Mouse (Mus musculus): Measurements from ENCODE around the gene Lrrtm4. TPM values are rescaled to one million over a fixed set of nuclear protein-coding genes. Genes with fewer than 3 reads are reported as not detected.

The Lrrtm4 gene
- polyA plus RNA-seq (2014; fragmentation: Nextera tagmentation; extraction: Ambion mirVana) = 3.7 and 5.1 TPM in 2 replicates

GRCm38 (mm10) chr6:80018765-80019164, at the start of gene Lrrtm4:
Gene Lrrtm4 (plus strand): TSS chr6:80018877.
- Histone ChIP-seq H3K9ac (ENCODE audit: low read depth, low read length) (peak within 1 kb of the TSS; percentile 37; the same call in 1 of the 2 replicates), H3K4me2 (replicated peaks; ENCODE audit: low read depth, low read length) (peak within 1 kb of the TSS; percentile 66), H3K27ac (ENCODE audit: low read depth, low read length) (no peak within 1 kb of the TSS), H3K4me1 (replicated peaks; ENCODE audit: control insufficient read depth, insufficient read depth, low read length) (no peaks in the 10 kb centered on the region), H3K4me3 (ENCODE audit: low read depth, low read length) (peak within 1 kb of the TSS; percentile 40), H3K27me3 (ENCODE audit: control insufficient read depth, insufficient read depth, low read length) (no peaks in the 10 kb centered on the region), H3K36me3 (ENCODE audit: control insufficient read depth, insufficient read depth, low read length) (no peaks in the 10 kb centered on the region), H3K9me3 (ENCODE audit: control insufficient read depth, low read length) (no peaks in the 10 kb centered on the region)
- 12% methylated on average over 6 of the region's 6 CpGs for WGBS
- DNase-seq (ENCODE audit: low spot score) = peak; percentile 49
- ATAC-seq (ENCODE audit: low FRiP score) = peak; percentile 85

GRCm38 (mm10) chr6:80019189-80019860, 648 bp downstream of the Lrrtm4 start:
- Histone ChIP-seq H3K4me2 (replicated peaks; ENCODE audit: low read depth, low read length) (peak overlapping the region; percentile 66), H3K36me3 (ENCODE audit: control insufficient read depth, insufficient read depth, low read length) (no peaks in the 10 kb centered on the region), H3K9me3 (ENCODE audit: control insufficient read depth, low read length) (no peaks in the 10 kb centered on the region), H3K4me1 (replicated peaks; ENCODE audit: control insufficient read depth, insufficient read depth, low read length) (no peaks in the 10 kb centered on the region), H3K9ac (ENCODE audit: low read depth, low read length) (peak overlapping the region; percentile 37; the same call in 1 of the 2 replicates), H3K27ac (ENCODE audit: low read depth, low read length) (no peak overlapping the region), H3K27me3 (ENCODE audit: control insufficient read depth, insufficient read depth, low read length) (no peaks in the 10 kb centered on the region), H3K4me3 (ENCODE audit: low read depth, low read length) (peak overlapping the region; percentile 40)
- 4% methylated on average over 14 of the region's 14 CpGs for WGBS
- peak; percentile 38 for DNase-seq (ENCODE audit: low spot score)
- peak; percentile 61 for ATAC-seq (ENCODE audit: low FRiP score)

GRCm38 (mm10) chr6:80019861-80020230, 1.2 kb downstream of the Lrrtm4 start:
- DNase-seq (ENCODE audit: low spot score) (peak; percentile 36), ATAC-seq (ENCODE audit: low FRiP score) (0 out of 2 replicates have a peak, but pooled peaks have one; percentile 30)
- Histone ChIP-seq H3K4me1 (replicated peaks; ENCODE audit: control insufficient read depth, insufficient read depth, low read length) (no peaks in the 10 kb centered on the region), H3K27me3 (ENCODE audit: control insufficient read depth, insufficient read depth, low read length) (no peaks in the 10 kb centered on the region), H3K4me2 (replicated peaks; ENCODE audit: low read depth, low read length) (peak overlapping the region; percentile 66), H3K9me3 (ENCODE audit: control insufficient read depth, low read length) (no peaks in the 10 kb centered on the region), H3K27ac (ENCODE audit: low read depth, low read length) (no peak overlapping the region), H3K36me3 (ENCODE audit: control insufficient read depth, insufficient read depth, low read length) (no peaks in the 10 kb centered on the region), H3K9ac (ENCODE audit: low read depth, low read length) (peak overlapping the region; percentile 31), H3K4me3 (ENCODE audit: low read depth, low read length) (peak overlapping the region; percentile 40)
- 11% methylated on average over 10 of the region's 10 CpGs for WGBS

GRCm38 (mm10) chr6:80056849-80057248, 38.2 kb downstream of the Lrrtm4 start:
- no peak overlapping the region for H3K4me2 ChIP-seq (replicated peaks; ENCODE audit: low read depth, low read length)

GRCm38 (mm10) chr6:80078001-80078400, 59.3 kb downstream of the Lrrtm4 start:
- no peak for ATAC-seq (ENCODE audit: low FRiP score)

More at GRCm38 (mm10) chr6:80056849-80057248, 38.2 kb downstream of the Lrrtm4 start:
- Histone ChIP-seq H3K36me3 (ENCODE audit: control insufficient read depth, insufficient read depth, low read length) (no peaks in the 10 kb centered on the region), H3K27ac (ENCODE audit: low read depth, low read length) (no peak overlapping the region), H3K27me3 (ENCODE audit: control insufficient read depth, insufficient read depth, low read length) (no peaks in the 10 kb centered on the region), H3K9me3 (ENCODE audit: control insufficient read depth, low read length) (no peaks in the 10 kb centered on the region), H3K4me1 (replicated peaks; ENCODE audit: control insufficient read depth, insufficient read depth, low read length) (no peaks in the 10 kb centered on the region), H3K9ac (ENCODE audit: low read depth, low read length) (no peak overlapping the region), H3K4me3 (ENCODE audit: low read depth, low read length) (no peak overlapping the region)
- ATAC-seq (ENCODE audit: low FRiP score) (no peak), DNase-seq (ENCODE audit: low spot score) (no peak)

GRCm38 (mm10) chr6:80079290-80079689, 60.6 kb downstream of the Lrrtm4 start:
- Histone ChIP-seq H3K36me3 (ENCODE audit: control insufficient read depth, insufficient read depth, low read length) (no peaks in the 10 kb centered on the region), H3K4me2 (replicated peaks; ENCODE audit: low read depth, low read length) (no peak overlapping the region), H3K27me3 (ENCODE audit: control insufficient read depth, insufficient read depth, low read length) (no peaks in the 10 kb centered on the region), H3K9me3 (ENCODE audit: control insufficient read depth, low read length) (no peaks in the 10 kb centered on the region), H3K9ac (ENCODE audit: low read depth, low read length) (no peak overlapping the region), H3K27ac (ENCODE audit: low read depth, low read length) (no peak overlapping the region), H3K4me1 (replicated peaks; ENCODE audit: control insufficient read depth, insufficient read depth, low read length) (no peaks in the 10 kb centered on the region), H3K4me3 (ENCODE audit: low read depth, low read length) (no peak overlapping the region)
- ATAC-seq (ENCODE audit: low FRiP score) (no peak), DNase-seq (ENCODE audit: low spot score) (no peak)
- 89% methylated on average over 6 of the region's 6 CpGs for WGBS

More at GRCm38 (mm10) chr6:80078001-80078400, 59.3 kb downstream of the Lrrtm4 start:
- Histone ChIP-seq H3K9me3 (ENCODE audit: control insufficient read depth, low read length) (no peaks in the 10 kb centered on the region), H3K4me1 (replicated peaks; ENCODE audit: control insufficient read depth, insufficient read depth, low read length) (no peaks in the 10 kb centered on the region), H3K4me2 (replicated peaks; ENCODE audit: low read depth, low read length) (no peak overlapping the region), H3K27ac (ENCODE audit: low read depth, low read length) (no peak overlapping the region), H3K27me3 (ENCODE audit: control insufficient read depth, insufficient read depth, low read length) (no peaks in the 10 kb centered on the region), H3K4me3 (ENCODE audit: low read depth, low read length) (no peak overlapping the region), H3K36me3 (ENCODE audit: control insufficient read depth, insufficient read depth, low read length) (no peaks in the 10 kb centered on the region), H3K9ac (ENCODE audit: low read depth, low read length) (no peak overlapping the region)
- 90% methylated on average over 2 of the region's 2 CpGs for WGBS
- no peak for DNase-seq (ENCODE audit: low spot score)

GRCm38 (mm10) chr6:80094909-80095308, 76.2 kb downstream of the Lrrtm4 start:
- no peak for DNase-seq (ENCODE audit: low spot score)
- no peak for ATAC-seq (ENCODE audit: low FRiP score)
- WGBS = 87% methylated on average over 4 of the region's 4 CpGs
- Histone ChIP-seq H3K27me3 (ENCODE audit: control insufficient read depth, insufficient read depth, low read length) (no peaks in the 10 kb centered on the region), H3K36me3 (ENCODE audit: control insufficient read depth, insufficient read depth, low read length) (no peaks in the 10 kb centered on the region), H3K27ac (ENCODE audit: low read depth, low read length) (no peak overlapping the region), H3K4me1 (replicated peaks; ENCODE audit: control insufficient read depth, insufficient read depth, low read length) (no peaks in the 10 kb centered on the region), H3K9me3 (ENCODE audit: control insufficient read depth, low read length) (no peaks in the 10 kb centered on the region), H3K9ac (ENCODE audit: low read depth, low read length) (no peak overlapping the region), H3K4me3 (ENCODE audit: low read depth, low read length) (no peak overlapping the region), H3K4me2 (replicated peaks; ENCODE audit: low read depth, low read length) (no peak overlapping the region)

- no peaks in the 10 kb centered on the region for H3K27me3 ChIP-seq (ENCODE audit: control insufficient read depth, insufficient read depth, low read length)
- no peak for DNase-seq (ENCODE audit: low spot score)
- H3K27ac ChIP-seq (ENCODE audit: low read depth, low read length) = no peak overlapping the region
- H3K4me1 ChIP-seq (replicated peaks; ENCODE audit: control insufficient read depth, insufficient read depth, low read length) = no peaks in the 10 kb centered on the region
- no peak overlapping the region for H3K4me3 ChIP-seq (ENCODE audit: low read depth, low read length)
- WGBS = 66% methylated on average over 2 of the region's 2 CpGs
- H3K36me3 ChIP-seq (ENCODE audit: control insufficient read depth, insufficient read depth, low read length) = no peaks in the 10 kb centered on the region
- ATAC-seq (ENCODE audit: low FRiP score) = peak; percentile 71
- no peaks in the 10 kb centered on the region for H3K9me3 ChIP-seq (ENCODE audit: control insufficient read depth, low read length)
- H3K9ac ChIP-seq (ENCODE audit: low read depth, low read length) = no peak overlapping the region
- no peak overlapping the region for H3K4me2 ChIP-seq (replicated peaks; ENCODE audit: low read depth, low read length)
Observed at GRCm38 (mm10) chr6:80105343-80105742, 86.7 kb downstream of the Lrrtm4 start.

GRCm38 (mm10) chr6:80105843-80106242, 87.2 kb downstream of the Lrrtm4 start:
- Histone ChIP-seq H3K9ac (ENCODE audit: low read depth, low read length) (no peak overlapping the region), H3K9me3 (ENCODE audit: control insufficient read depth, low read length) (no peaks in the 10 kb centered on the region), H3K27ac (ENCODE audit: low read depth, low read length) (no peak overlapping the region), H3K27me3 (ENCODE audit: control insufficient read depth, insufficient read depth, low read length) (no peaks in the 10 kb centered on the region), H3K36me3 (ENCODE audit: control insufficient read depth, insufficient read depth, low read length) (no peaks in the 10 kb centered on the region), H3K4me1 (replicated peaks; ENCODE audit: control insufficient read depth, insufficient read depth, low read length) (no peaks in the 10 kb centered on the region), H3K4me3 (ENCODE audit: low read depth, low read length) (no peak overlapping the region), H3K4me2 (replicated peaks; ENCODE audit: low read depth, low read length) (no peak overlapping the region)
- WGBS = 77% methylated on average over 1 of the region's 1 CpGs
- ATAC-seq (ENCODE audit: low FRiP score) = no peak
- DNase-seq (ENCODE audit: low spot score) = no peak
